ENCODE assay signal across 8 mouse cellular contexts in genomic region chr4:44043182-44043581, GRCm38 (mm10). TPM values are rescaled to one million over a fixed set of nuclear protein-coding genes. Genes with fewer than 3 reads are reported as not detected.
"Had no signal": no experiment of that assay in that cellular context is flagged by ENCODE, and none has a peak within 500 bp of the region (broad histone marks: within the 10 kb centered on the region; RNA-seq: fewer than 3 reads in every experiment).

No protein-coding gene starts in this region.

RNA-seq across cellular contexts. Expression of gene Ccin, which starts 59.9 kb away (rescaled TPM):
- total RNA-seq: left cerebral cortex, postnatal 10 days; left cerebral cortex, postnatal 14 days; left cerebral cortex, postnatal 25 days; left cerebral cortex, postnatal 36 days; liver, adult 2 months; megakaryocyte progenitor cell, adult 5-6 weeks; megakaryocyte-erythroid progenitor cell, adult 5-6 weeks; monocyte, adult 5-6 weeks had no signal
